Mouse (Mus musculus): Measurements from ENCODE around the gene Cnih4. TPM values are rescaled to one million over a fixed set of nuclear protein-coding genes. Genes with fewer than 3 reads are reported as not detected.

Cnih4 gene
- 10 to 100 TPM; 20.9 to 23.6 TPM for total RNA-seq (2021)

DNA sequence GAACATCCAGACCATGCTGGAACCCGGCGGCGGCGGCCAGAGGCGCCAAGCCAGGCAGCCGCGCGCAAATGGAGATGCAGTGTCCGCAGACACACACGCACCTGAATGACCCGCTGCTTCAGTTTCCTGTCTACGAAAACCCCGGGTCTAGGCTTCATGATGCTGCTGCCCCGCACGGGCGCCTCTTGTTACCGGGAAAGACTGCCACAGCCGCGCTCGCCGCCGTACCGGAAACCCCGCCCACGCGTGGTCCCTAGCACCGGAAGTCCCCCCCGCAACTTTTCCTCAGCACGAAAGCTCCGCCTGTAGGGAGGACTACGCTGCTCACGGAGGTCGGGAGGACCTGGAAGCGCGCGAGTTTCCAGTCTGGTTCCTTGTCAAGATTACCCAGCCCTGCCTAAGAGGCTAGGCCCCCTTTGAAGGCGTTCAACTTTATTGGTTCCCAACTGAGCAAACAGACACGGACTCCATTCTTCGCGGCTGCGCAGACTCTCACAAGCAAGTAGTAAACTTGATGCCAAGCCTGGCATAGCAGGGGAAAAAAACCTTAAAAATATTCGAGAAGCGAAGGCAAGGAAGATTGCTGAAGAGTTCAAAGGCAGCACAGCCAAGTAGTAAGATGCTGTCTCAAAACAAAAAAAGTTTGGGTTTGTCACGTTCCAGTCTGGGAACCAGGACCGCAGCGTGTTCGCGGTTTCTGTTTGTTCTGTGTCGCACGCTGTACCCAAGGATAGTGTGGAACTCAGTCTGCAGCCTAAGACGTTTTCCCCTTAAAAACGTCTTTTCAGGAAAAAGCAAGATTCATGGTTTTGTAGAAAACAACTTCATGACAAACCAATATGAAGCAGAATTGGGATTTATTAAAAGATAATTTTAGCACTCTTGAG, at the start of gene Cnih4, which contains the start of gene Nvl:
TSS of gene Cnih4 (plus strand) at position 744 of the 887 bp plus-strand sequence.
TSS of gene Nvl (minus strand) at position 255 of the 887 bp plus-strand sequence.
- intact Hi-C loops (cut with DNase I) = no loop called here
- DNase-seq (ENCODE audit: low spot score in 2 of 2) = peak; percentile 95 to 96

DNA sequence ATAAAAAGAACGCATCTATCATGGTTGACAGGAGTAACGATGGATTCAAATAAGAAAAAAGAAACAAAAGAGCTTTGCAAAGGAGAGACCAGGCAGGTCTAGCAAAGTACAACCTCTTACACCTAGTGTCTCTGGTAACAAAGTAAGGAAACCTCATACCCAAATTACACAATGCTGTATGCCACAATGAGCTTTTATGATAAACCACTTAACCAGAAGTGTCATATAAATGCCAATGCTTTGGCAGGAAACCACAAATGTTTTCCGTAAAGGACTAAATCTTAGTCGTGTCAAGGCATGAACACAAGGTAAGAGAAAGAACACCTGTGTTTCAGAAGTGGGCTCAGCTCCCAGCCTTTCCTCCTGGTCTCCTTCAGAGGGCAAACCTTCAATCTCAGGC, 27.4 kb upstream of the Cnih4 start:
- no peak for DNase-seq (ENCODE audit: low spot score in 2 of 2)
- intact Hi-C loops (cut with DNase I) = no loop called here

DNA sequence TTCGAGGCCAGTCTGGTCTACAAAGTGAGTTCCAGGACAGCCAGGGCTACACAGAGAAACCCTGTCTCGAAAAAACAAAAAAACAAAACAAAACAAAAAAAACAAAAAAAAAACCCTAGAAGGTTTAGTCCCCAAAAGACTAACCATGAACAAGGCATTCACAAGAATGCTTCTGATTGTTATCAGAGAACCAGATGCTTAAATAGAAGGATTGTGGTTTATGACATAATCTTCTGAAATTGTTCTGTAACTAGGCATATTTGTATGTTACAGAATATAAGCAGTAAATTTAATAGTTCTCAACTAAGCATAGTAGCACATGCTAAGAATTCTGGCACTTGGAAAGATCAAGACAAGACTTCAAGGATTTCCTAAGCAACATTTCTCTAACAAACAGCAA, 20.3 kb upstream of the Cnih4 start:
- DNase-seq (ENCODE audit: low spot score in 2 of 2) = no peak
- intact Hi-C loops (cut with DNase I) = no loop called here

DNA sequence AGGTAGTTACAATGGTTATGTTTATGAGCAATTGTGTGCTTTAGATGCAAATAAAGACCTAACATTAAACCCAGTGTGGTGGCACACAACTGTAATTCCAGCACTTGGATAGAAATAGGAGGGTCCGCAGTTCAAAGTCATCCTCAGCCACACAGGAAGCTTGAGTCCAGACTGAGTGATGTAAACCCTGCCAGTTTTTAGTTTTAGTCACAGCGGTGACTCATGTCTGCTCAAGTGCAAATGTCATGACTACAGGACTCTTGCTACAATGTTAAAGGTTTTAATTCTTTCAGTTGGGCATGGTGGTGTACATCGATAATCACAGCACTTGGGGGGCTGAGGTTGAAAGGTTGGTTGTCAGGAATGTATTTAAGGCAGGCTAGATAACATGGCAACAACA, 18.6 kb upstream of the Cnih4 start:
- no peak for DNase-seq (ENCODE audit: low spot score in 2 of 2)
- intact Hi-C loops (cut with DNase I) = no loop called here

DNA sequence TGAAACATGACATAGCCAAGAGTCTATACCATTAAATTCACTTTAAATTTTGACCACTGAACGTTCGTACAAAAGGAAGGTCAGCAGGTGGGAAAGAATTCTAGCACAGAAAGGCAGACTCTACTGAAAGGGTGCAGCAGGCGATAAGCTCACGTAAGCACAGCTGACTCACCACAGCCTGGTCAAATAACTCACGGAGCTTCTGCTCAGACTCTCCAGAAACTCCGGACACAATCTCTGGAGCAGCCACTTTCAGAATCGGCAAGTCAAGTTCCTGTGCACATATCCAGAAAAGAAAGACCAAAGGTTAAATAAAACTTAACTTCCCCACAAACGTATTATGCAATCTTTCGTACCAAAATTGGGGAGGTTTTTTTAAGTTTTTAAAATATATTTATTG, 17.7 kb upstream of the Cnih4 start:
- DNase-seq (ENCODE audit: low spot score in 2 of 2) = no peak
- intact Hi-C loops (cut with DNase I) = no loop called here

DNA sequence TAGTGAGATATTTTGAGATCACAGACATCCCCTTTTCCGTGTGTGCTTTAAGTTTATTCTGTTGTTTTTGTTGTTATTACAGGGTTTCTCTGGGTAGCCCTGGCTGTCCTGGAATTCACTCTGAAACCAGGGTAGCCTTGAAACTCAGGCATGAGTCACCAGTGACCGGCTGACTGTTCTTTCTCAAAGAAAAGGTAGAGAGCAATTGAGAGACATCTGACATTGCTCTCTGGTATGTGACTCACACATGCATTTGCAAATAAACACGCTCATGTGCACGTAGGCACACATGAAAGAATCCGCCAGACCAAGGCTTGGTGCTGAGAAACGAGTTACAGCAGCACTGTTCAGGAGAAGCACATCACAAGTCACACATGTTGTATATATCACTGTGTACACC, 12.6 kb upstream of the Cnih4 start:
- intact Hi-C loops (cut with DNase I) = no loop called here

DNA sequence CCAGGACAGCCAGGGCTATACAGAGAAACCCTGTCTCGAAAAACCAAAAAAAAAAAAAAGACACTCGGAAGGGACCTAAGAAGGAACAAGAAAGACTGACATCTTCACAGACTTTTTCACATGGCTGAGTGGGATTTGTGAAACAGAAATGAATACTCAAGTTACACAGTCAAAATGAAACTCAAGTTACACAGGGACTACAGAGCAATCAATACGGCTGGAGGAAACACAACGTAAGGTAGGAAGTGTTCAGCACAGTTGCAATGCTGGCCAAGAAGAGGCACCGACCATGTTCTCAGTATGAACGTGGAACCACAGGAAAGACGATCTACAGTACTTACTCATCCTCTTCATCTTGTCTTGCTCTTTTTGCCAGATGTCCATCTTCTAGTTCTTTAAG, 5.8 kb upstream of the Cnih4 start:
- intact Hi-C loops (cut with DNase I) = no loop called here
- no peak for DNase-seq (ENCODE audit: low spot score in 2 of 2)

More for the DNA sequence above, 12.6 kb upstream of the Cnih4 start:
- DNase-seq (ENCODE audit: low spot score in 2 of 2) = no peak

DNA sequence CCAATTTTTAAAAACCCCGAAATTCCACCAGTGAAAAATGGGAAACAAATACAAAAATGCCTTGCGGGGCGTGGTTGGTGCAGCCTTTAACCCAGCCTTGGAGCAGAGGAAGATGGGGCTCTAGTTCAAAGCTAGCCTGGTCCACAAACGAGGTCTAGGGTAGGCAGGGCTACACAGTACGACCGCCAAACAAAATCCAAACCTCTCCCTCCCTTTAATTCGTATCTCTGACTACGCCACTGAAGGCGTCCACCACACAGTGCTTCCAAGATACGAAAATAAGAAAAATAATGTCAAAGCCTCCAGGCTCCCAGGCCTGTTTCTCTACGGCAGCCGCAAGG, 914 bp upstream of the Cnih4 start:
- intact Hi-C loops (cut with DNase I) = no loop called here
- DNase-seq (ENCODE audit: low spot score in 2 of 2) = no peak

DNA sequence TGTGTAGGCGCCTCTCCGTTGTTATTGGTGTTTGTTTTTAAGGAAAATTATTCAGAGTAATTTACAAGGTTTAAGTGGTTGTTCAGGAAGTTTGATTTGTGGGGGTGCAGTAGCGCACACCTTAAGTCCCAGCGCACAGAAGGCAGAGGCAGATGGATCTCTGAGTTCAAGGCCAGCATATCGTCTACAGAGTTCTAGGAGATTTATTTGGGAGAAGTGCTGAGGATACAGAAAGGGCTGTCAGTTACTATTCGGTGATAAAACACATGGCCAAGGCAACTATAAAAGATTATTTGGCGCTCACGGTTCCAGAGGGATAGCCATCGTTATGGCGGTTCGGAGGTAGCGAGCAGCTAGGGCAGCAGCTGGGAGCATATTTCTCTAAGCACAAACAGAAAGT, 473 bp downstream of the Cnih4 start:
- intact Hi-C loops (cut with DNase I) = no loop called here
- DNase-seq (ENCODE audit: low spot score in 2 of 2) = no peak

DNA sequence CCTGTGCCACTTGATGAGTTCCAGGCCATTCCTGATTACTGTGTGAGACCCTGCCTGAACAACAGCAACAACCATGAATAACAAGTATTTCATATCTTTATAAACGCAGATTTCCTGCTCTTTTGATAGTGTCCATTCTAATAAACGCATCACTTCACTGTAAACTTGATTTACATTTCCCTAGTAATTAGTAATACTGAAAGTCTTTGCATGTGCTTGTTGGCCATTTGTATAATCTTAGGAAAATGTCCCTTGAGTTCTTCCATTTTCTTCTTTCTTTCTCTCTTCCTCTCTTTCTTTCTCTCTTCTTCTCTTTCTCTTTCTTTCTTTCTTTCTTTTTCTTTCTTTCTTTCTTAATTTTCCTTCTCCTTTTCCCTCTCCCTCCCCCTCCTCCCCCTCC, 1.7 kb downstream of the Cnih4 start:
- DNase-seq (ENCODE audit: low spot score in 2 of 2) = no peak
- intact Hi-C loops (cut with DNase I) = no loop called here

DNA sequence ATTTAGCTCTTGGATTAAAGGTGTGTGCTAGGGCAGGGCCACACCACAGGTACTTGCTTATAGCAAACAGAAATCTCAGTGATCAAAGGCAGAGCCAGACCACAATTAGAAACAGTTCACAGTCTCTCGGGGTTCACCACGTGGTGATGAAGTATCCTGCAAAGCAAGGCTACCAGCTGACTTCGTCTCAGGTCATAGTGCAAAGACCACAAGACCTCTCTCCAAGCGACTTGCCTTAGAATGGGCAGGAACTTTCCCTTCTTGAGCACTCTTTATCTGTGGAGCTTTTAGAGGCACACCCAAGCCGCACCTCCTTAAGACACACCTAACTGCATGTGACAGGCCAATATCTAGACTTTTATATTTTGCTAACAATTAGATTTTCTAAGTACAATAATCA, 4.0 kb downstream of the Cnih4 start:
- intact Hi-C loops (cut with DNase I) = no loop called here
- no peak for DNase-seq (ENCODE audit: low spot score in 2 of 2)

DNA sequence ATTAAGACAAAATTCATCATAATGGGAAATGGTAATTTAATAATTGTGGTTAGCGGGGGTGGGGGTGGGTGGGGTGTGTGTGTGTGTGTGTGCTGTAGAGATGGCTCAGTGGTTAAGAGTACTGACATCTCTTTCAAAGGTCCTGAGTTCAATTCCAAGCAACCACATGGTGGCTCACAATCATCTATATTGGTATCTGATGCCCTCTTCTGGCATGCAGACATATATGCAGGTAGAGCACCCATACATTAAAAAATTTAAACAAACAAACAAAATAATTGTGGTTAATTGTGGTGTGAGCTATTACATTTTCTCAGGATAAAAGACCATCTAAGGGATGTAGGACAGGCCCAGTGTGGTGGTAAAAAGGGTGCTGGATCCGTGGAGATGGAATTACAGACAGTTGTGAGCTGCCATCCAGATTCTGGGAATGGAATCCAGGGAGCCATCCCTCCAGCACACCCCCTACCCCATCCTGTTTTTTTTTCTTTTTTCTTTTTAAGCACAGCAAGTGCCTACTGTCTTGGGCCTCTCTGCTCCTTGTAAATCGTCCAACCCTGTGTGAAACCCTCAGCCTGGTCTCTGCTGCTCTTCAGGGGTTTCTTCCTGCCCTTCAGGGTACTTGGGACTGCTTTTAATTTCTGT, 5.0 kb downstream of the Cnih4 start:
- intact Hi-C loops (cut with DNase I) = no loop called here
- DNase-seq (ENCODE audit: low spot score in 2 of 2) = no peak

DNA sequence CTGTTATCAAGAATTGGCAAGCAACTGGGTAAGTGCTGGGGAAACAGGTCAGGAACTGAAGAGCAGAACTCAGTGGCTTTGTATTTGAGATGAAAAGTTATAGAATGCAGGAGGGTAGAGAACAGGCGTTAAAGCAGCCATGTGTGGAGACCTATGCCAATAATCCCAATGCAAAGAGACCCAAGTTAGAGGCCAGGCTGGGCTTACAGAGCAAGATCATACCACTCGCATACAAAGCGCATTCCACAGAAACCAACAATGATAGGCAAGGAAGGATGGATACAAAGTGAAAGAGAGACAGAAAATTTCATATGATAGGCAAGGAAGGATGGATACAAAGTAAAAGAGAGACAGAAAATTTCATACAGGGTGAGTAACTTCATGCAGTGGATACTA, 5.9 kb downstream of the Cnih4 start:
- no peak for DNase-seq (ENCODE audit: low spot score in 2 of 2)
- intact Hi-C loops (cut with DNase I) = no loop called here

DNA sequence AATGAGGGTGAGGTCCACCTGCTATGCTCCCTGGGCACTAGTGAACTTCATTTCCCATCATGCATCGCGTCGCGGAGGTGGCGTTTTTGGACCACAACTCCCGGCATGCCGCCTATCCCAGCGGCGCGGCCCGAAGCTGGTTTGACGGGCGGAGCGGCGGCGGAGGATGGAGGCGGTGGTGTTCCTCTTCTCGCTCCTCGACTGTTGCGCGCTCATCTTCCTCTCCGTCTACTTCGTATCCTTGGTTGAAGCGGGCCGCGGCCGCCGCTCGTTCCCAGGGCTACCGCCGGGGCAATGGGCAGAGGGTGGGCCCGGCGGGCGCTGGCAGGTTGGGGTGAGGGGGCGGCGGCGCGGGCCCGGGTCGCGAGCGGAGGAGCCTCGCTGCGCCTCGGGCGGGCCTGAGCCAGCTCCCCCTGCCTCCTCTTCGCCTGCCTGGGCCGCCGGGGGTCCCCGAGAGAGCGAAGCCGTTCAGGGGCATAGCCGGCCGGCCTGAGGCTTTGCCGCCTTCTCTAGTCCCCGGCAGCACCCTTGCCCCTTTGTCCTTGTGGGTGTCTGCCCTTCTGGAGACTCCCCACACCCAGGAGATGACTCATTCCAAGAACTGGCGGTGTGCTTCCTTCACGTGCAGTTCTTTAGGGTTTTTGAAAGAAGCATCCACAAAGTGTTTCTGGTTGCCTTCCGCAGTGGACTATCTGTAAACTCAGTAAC, 6.5 kb downstream of the Cnih4 start:
- intact Hi-C loops (cut with DNase I) = no loop called here
- DNase-seq (ENCODE audit: low spot score in 2 of 2) = peak; percentile 89 to 92

DNA sequence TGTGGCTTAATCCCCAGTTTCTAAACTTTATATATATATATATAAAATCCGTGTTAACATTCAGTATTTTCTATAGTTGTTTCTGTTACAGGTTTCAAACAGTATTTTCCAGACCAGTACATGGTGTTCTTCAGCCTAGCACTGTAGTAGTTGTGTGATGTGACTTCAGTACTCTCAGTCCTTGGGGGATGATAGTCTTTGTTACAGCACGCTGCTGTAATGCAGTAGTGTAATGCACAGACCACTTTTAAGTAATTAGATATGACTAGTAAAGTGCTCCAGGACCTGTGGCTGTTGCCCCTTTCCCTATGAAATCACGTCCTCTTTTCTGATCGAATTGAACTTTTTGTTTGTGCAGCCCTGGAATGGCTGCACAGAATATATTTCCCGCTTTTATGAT, 7.0 kb downstream of the Cnih4 start:
- DNase-seq (ENCODE audit: low spot score in 2 of 2) = no peak
- intact Hi-C loops (cut with DNase I) = no loop called here

DNA sequence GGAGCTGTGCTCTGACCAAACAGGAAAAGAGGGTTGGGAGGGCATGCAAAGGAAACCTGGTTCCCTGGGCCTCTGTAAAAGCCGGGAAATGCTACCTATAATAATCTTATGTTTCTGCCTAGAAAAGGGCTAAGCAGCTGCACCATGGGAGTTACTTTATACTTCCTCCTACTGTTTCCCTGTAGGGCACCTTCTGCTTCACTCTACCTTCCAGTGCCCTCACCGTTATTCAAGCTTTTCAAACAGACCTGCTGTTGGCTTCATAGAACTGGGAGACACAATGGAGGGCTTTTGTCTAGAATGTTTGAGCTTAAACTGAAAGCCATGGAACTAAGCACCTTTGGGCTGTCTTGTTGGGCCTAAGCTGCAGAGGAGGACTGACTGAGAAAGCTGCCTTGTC, 23.3 kb downstream of the Cnih4 start:
- no peak for DNase-seq (ENCODE audit: low spot score in 2 of 2)
- intact Hi-C loops (cut with DNase I) = no loop called here

DNA sequence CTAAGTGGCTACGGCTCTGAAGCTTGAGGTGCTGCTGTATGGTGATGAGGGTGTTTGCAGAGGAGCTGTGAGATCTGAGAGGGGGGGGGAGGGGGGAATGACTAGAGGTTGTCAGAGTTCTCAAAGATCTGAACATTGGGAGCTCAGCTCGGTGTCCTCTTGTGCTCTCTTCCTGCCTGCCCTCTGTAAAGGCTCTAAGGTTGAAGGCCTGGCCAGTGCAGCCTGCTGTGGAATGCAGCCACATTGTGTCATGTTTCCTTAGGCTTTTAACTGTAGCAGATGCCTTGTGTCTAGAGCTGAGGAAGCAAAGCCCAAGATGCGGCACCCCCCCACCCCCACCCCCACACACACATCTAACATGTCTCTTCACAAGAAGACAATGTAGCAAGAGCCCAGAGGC, 23.9 kb downstream of the Cnih4 start:
- no peak for DNase-seq (ENCODE audit: low spot score in 2 of 2)
- intact Hi-C loops (cut with DNase I) = no loop called here

DNA sequence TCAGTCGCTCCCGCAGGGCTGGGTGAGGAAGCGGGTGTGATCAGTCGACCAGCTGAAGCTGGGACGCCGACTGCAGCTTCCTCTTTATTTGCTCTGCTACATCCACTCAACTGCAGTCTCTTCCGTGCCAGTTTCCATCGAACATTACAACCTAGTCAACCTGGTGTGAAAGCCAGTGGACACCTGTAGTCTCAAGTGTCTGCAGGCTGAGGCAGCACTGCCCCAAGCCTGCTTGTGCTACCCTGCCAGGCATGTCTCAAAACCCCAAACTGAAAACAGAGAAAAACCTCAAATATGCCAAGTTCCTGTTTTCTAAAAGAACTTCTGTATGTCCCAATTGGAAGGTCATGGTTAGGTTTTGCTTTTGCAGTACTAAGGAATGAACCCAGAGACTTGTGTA, 25.7 kb downstream of the Cnih4 start:
- intact Hi-C loops (cut with DNase I) = no loop called here
- no peak for DNase-seq (ENCODE audit: low spot score in 2 of 2)

DNA sequence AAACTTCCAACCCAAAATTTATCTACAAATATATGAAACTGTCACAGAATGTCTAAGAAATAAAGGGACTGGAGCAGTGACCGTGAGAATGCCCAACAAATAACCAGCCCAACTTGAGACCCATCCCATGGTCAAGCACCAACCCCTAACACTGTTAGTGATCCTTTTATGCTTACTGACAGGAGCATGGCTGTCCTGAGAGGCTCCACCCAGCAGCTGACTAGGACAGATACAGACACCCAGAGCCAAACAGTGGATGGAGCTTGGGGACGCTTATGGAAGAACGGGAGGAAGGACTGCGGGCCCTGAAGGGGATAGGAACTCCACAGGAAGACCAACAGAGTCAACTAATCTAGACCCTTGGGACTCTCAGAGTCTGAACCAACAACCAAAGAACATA, 44.4 kb downstream of the Cnih4 start:
- intact Hi-C loops (cut with DNase I) = no loop called here
- DNase-seq (ENCODE audit: low spot score in 2 of 2) = no peak

DNA sequence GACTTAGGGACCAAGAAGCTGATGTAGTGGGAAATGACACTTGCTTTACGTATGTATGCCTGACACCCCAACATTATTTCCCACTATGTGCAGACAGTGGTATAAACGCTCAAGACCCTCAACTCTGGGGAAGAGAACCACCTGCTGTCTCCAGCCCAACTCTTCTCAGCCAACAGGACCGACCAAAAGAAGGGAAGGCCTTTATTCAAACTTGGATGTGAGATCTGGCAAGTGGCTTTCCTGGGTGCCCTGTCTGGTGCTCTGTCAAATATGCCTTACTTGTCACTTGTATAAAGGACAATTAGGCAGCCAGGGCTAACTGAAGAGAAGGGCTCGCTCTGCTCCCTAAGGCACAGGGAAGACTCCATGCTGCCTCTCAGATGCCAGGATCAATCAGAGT, 55.0 kb downstream of the Cnih4 start:
- intact Hi-C loops (cut with DNase I) = no loop called here
- DNase-seq (ENCODE audit: low spot score in 2 of 2) = no peak

DNA sequence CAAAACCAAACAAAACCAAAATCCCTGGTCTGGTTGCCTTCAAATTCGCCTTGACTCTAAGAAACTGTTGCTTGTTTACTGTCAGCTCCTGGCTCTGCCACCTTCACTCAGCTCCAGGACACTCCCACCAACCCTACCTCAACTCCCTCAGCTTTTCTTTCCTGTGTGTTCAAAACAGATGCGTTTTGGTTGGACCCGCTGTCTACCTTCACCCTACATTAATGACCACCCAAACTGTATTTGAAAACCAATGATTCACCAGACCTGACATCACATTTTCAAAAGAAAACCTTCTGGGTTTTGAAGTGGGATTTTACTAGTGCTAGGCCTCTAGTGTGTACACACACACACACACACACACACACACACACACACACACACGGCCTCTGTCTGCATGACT, 65.7 kb downstream of the Cnih4 start:
- intact Hi-C loops (cut with DNase I) = no loop called here
- DNase-seq (ENCODE audit: low spot score in 2 of 2) = no peak
